Mouse (Mus musculus): ENCODE data around the gene Shroom4.
"Not testable (repeated sequence)": the region's sequence is repeated elsewhere in the genome, so short reads cannot be mapped to it uniquely, and the experiment has no call there.

Gene Shroom4

GRCm38 (mm10) chrX:6399626-6400397 is at the start of gene Shroom4:
Shroom4 (plus strand) TSS chrX:6399854.
- in situ Hi-C loops (cut with MboI; ENCODE audit: low sequenced_read_pairs), result no loop called here

DNA sequence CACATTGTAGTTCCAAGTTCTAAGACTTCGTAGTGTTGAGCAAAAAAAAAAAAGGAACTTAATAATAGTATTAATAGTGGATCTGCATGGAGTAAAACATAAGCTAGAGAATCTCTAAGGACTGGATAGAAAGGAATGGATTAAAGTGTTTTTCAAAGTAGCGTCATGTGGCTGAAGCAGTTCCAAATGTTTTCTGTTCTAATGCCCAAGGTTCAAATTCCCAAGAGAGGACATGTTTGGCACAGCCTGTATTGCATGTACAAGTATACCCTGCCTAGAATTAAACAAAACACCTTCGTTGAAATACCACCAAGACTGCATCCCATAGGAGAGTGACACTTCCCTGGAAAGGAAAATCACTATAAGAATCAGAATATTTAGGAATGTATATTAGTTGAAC is 42.8 kb upstream of the Shroom4 start:
- in situ Hi-C loops (cut with MboI; ENCODE audit: low sequenced_read_pairs), result no loop called here

DNA sequence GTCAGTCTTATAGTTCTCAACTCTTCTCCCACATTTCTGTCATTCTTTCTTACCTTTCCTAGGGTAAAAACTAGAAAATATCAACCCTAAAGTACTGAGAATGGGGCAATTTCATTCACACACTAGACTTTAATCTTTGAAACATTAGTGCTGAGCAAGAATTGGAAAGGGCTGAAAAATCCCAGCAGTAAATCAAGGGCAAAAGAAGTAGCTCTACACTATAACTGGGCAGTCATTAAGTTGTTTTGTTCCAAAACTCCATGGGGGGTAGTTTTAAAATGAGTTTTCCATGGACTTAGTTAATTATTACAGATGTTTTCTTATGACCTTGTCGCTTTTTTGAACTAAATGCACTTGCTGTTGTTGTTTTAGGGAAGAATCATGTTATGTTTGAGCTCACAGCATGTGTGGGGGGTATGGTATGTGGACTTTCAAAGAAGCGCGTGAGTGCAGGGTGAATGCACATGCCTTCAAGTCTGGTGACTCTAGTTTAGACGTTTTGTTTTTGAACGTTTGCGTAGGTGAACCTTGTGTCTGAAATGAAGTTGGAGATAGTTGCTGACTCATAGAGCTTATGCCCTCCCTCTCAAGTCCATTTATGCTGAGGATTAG is 42.0 kb upstream of the Shroom4 start:
- in situ Hi-C loops (cut with MboI; ENCODE audit: low sequenced_read_pairs), result no loop called here

GRCm38 (mm10) chrX:6368822-6369221 is 30.8 kb upstream of the Shroom4 start:
- in situ Hi-C loops (cut with MboI; ENCODE audit: low sequenced_read_pairs), result no loop called here

DNA sequence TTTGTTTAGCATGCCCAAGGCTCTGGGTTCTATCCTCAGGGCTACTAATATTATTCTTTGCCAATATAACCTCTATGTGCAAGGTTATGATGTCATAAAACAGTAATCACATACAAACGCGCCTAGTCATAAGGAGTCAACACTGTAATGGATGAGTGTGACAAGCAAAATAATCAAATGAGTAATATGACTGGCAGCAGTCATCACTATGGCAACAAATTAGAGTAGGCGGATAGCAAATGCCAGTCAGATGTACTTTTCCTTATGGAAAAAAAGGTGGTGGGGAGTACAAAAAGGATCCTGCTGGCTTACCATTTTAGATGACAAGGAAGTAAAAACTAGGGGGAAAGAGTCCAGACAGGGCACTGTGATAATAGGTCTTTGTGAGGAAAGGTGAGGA is 28.9 kb upstream of the Shroom4 start:
- in situ Hi-C loops (cut with MboI; ENCODE audit: low sequenced_read_pairs), result no loop called here

DNA sequence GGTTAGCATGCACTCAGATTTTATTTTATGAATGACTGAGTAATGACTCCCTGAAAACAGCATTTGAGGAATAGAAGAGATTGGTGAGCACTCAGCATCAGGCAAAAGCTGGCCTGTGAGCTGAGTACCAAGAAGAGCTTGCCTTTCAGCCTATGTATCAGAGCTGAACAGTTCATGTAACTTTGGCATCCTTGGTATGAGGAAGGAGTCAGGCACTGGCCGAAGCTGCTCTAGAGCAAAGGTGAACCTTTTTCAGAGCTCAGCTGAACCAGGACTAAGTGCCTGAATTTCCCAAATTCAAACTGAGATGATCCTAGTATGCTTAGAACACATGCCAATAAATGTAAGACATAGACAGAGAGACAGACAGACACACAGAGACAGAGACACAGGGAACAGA is 5.8 kb upstream of the Shroom4 start:
- in situ Hi-C loops (cut with MboI; ENCODE audit: low sequenced_read_pairs), result no loop called here

DNA sequence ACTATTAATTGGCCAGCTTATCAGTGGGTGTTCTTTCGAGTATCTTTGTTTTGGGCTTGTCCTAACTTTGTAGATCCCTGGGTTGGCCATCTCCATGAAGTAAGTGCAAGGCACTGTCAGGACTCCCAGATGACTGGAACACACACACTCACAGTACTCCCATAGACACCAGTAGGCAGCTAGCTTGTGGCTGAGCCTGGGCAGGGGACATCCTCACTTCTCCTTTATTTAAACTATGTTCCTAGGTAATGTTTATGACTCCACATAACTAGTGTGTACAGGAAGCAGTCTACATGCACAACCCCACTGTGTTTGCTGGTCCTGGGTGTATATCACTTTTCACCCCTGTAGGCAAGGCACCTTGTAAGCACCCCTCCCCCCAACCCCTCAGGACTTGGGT is 461 bp upstream of the Shroom4 start:
- in situ Hi-C loops (cut with MboI; ENCODE audit: low sequenced_read_pairs), result no loop called here

DNA sequence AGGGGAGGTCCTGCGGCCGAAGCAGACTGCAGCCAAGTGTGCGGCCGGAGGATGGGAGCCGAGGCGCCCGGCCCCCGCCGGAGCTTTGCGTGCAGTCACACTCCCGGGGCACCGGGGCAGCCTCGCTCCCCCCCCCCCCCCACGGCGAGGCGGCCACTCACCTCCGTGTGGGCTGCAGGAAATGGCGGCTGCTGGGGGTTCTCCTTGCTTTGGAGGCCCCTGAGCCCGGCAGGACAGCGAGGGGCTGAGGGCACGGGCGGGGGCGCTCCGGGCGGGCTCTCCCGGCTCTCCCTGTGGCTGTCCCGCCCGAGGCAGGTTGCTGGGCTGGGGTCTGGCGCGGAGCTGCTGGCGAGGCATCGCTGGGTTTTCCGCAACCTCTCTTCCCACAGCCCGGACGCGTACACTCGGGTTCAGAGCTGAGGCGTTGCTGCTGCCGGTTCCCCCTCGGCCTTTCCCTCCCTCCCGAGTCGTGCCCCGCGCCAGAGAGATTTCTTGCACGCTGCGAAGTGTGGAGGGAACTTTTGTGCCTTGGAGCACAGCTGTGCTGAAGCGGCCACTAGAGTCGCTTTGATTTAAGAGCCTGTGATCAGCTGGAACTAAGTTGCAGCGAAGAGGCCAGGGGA is 855 bp downstream of the Shroom4 start:
- in situ Hi-C loops (cut with MboI; ENCODE audit: low sequenced_read_pairs), result no loop called here

DNA sequence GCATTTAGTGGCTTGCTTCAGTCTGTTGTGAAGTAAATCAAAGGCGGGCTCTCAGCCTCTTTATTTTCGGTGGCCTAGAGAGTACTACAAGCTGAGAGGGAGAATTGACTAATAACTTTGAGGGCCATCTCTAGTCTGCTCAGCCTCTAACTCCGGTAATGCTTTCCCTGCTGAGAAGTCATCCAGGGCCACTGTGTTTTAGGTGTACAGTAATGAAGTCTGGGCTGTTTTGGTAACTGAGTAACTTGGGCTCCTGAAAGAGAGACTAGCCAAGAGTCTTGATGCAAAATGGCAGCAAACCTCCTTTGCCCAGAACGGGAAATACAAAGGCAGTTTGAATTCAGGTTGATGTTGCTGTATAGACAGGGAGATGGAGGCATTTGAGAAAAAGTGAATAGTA is 3.3 kb downstream of the Shroom4 start:
- in situ Hi-C loops (cut with MboI; ENCODE audit: low sequenced_read_pairs), result no loop called here

GRCm38 (mm10) chrX:6409114-6409513 is 9.5 kb downstream of the Shroom4 start:
- in situ Hi-C loops (cut with MboI; ENCODE audit: low sequenced_read_pairs), result no loop called here

- in situ Hi-C loops (cut with MboI; ENCODE audit: low sequenced_read_pairs), result no loop called here
Measured at GRCm38 (mm10) chrX:6415412-6415811, 15.8 kb downstream of the Shroom4 start.

- in situ Hi-C loops (cut with MboI; ENCODE audit: low sequenced_read_pairs), result no loop called here
Measured at GRCm38 (mm10) chrX:6415936-6416335, 16.3 kb downstream of the Shroom4 start.

- in situ Hi-C loops (cut with MboI; ENCODE audit: low sequenced_read_pairs), result no loop called here
Measured at GRCm38 (mm10) chrX:6418140-6418539, 18.5 kb downstream of the Shroom4 start.

GRCm38 (mm10) chrX:6435260-6435659 is 35.6 kb downstream of the Shroom4 start:
- in situ Hi-C loops (cut with MboI; ENCODE audit: low sequenced_read_pairs), result no loop called here

DNA sequence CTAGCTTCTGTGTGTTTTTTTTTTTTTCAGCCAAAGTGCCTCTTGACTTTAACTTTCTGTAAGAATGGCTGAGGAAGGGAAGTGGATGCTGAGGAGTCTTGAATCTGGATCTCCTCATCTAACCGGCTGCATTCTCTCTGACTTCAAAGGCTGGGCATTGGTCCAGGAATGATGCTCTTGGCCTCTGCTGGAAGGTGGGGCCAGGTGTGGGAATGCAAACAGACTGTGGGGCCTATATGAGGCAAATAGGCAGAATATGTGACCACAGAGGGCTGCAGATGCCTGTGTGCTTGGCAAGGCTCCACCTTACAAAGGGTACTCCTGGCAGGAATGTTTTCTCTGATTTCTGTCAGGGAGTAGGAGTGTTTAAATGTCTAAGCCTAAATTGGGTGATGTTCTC is 46.8 kb downstream of the Shroom4 start:
- in situ Hi-C loops (cut with MboI; ENCODE audit: low sequenced_read_pairs), result no loop called here

DNA sequence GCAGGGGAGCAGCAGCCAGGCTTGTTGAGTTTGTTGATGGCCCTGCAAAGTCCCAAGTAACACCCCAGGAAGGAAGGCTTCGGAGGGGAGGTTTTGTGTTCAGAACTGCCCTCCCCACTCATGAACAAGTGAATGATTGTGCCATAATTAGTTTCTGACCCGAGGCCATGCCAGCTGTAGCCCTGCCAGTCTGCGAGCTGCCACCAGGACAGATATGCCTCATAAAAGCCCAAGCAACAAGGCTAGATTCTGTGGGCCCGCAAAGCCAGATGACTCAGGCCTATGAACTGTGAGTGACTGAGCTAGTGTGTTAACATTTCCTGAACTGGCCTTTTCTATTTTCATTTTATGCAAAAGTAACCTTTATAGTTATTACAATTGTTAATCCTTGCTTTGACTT is 48.3 kb downstream of the Shroom4 start:
- in situ Hi-C loops (cut with MboI; ENCODE audit: low sequenced_read_pairs), result no loop called here

GRCm38 (mm10) chrX:6453220-6453619 is 53.6 kb downstream of the Shroom4 start:
- in situ Hi-C loops (cut with MboI; ENCODE audit: low sequenced_read_pairs), result no loop called here

DNA sequence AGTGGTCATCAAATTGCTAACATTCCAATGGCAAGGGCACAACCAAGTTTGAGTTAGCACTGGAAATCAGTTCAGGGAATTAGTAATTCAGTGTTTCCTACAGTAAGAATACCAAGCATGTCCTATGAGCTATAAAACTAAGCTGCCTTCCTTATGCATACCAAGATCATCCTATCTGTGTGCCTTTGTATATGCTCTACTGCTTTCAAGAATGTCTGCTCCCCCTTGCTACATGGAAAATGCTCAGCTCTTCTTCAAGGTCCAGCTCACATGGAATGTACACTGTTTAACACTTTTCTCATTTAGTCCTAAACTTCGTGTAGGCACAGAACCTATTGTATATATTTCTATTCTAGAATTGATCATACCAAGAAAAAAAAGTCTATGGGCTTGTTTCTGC is 69.6 kb downstream of the Shroom4 start:
- in situ Hi-C loops (cut with MboI; ENCODE audit: low sequenced_read_pairs), result not testable (repeated sequence)

DNA sequence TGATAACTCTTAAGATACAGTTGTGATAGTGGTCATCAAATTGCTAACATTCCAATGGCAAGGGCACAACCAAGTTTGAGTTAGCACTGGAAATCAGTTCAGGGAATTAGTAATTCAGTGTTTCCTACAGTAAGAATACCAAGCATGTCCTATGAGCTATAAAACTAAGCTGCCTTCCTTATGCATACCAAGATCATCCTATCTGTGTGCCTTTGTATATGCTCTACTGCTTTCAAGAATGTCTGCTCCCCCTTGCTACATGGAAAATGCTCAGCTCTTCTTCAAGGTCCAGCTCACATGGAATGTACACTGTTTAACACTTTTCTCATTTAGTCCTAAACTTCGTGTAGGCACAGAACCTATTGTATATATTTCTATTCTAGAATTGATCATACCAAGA is 72.9 kb downstream of the Shroom4 start:
- in situ Hi-C loops (cut with MboI; ENCODE audit: low sequenced_read_pairs), result not testable (repeated sequence)

DNA sequence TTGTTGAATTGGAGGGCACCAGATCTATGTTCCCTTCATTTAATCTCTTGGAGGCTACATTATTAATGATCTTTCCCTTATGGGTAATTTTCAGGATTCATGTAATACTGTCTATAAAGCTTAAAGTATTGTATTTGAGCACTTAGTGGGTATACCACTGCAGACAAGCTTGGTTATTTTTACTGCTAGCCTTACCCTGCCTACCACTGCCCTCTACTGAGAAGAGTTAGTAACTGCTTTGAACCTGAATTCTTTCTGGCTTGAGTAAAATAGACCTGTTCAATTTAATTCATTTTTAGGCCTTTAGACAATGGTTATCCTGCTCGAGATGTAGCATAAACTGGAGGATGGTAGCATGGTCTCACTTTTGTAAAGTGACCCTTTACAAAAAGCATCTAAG is 75.5 kb downstream of the Shroom4 start:
- in situ Hi-C loops (cut with MboI; ENCODE audit: low sequenced_read_pairs), result no loop called here

DNA sequence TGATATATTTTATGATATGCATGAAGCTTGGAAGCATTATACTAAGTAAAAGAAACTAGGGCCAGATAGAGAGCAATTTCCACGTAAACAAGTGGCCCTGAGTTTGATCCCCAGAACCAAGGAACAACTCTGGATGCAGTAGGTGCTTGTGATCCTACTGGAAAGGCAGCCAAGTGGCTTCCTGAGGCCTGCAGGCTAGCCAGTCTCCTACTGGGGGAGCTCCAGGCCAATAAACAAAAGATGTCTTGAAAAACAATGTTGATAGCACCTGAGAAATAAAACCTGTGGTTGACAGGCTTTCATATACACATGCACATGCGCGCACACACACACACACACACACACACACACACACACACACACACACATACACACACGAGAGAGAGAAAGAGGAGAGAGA is 82.6 kb downstream of the Shroom4 start:
- in situ Hi-C loops (cut with MboI; ENCODE audit: low sequenced_read_pairs), result no loop called here

GRCm38 (mm10) chrX:6483817-6484216 is 84.2 kb downstream of the Shroom4 start:
- in situ Hi-C loops (cut with MboI; ENCODE audit: low sequenced_read_pairs), result no loop called here
